Mouse (Mus musculus) kidney, postnatal 0 days (tissue): Measurements from ENCODE around the gene Ptprn2. TPM values are rescaled to one million over a fixed set of nuclear protein-coding genes. Genes with fewer than 3 reads are reported as not detected.

ENCODE experiments used
- ATAC-seq: fragments of 200-750 bp; cut with Nextera tagmentation; replicated peaks from 2 replicates; pipeline ENCODE4 v1.8.0; 2017; ENCODE audit warnings: low read depth, moderate number of reproducible peaks, moderate TSS enrichment, moderate library complexity; ENCODE audit not compliant: low FRiP score
- DNase-seq: peaks from one replicate; pipeline ENCODE4 v3.0.0-alpha.2; 2016; ENCODE audit warnings: low spot score
- H3K27ac ChIP-seq: fragments of 300-500 bp; sonication (generic); 2 replicates; pipeline ENCODE4 v1.5.1; 2014; ENCODE audit warnings: mild to moderate bottlenecking
- H3K27me3 ChIP-seq: fragments of 300-500 bp; sonication (generic); 2 replicates; pipeline ENCODE4 v1.6.1; 2014; ENCODE audit warnings: low read length, mixed read lengths; ENCODE audit not compliant: insufficient read depth
- H3K36me3 ChIP-seq: fragments of 300-500 bp; sonication (generic); 2 replicates; pipeline ENCODE4 v1.6.1; 2014; ENCODE audit warnings: low read length, mixed read lengths; ENCODE audit not compliant: insufficient read depth
- H3K4me1 ChIP-seq: fragments of 300-500 bp; sonication (generic); replicated peaks from 2 replicates; pipeline ENCODE4 v1.6.1; 2014; ENCODE audit warnings: antibody characterized with exemption, low read length, mixed read lengths; ENCODE audit not compliant: insufficient read depth
- H3K4me2 ChIP-seq: fragments of 300-500 bp; sonication (generic); 2 replicates; pipeline ENCODE4 v1.6.1; 2014; ENCODE audit warnings: mild to moderate bottlenecking, low read length, moderate library complexity, mixed read lengths
- H3K4me3 ChIP-seq: fragments of 300-500 bp; sonication (generic); replicated peaks from 2 replicates; pipeline ENCODE4 v1.5.1; 2014; ENCODE audit warnings: low read depth, low read length
- H3K9ac ChIP-seq: fragments of 300-500 bp; sonication (generic); 2 replicates; pipeline ENCODE4 v1.6.1; 2014; ENCODE audit warnings: low read depth, low read length
- H3K9me3 ChIP-seq: fragments of 300-500 bp; sonication (generic); replicated peaks from 2 replicates; pipeline ENCODE4 v1.6.1; 2016; ENCODE audit warnings: low read length, inconsistent platforms, mixed read lengths
- CTCF ChIP-seq: IDR thresholded peaks from 2 replicates; pipeline ENCODE4 v1.5.1; 2016; ENCODE audit warnings: antibody characterized with exemption, low read depth, mild to moderate bottlenecking, moderate library complexity
- WGBS: fragments of 180-500 bp; shearing (Covaris S2); extraction: QIAGEN DNeasy Blood & Tissue Kit; methylation state at CpG from one replicate; pipeline ENCODE4 v1.1.7; 2014; 5-methylcytosine and 5-hydroxymethylcytosine counted together
- polyA plus RNA-seq: library from polyadenylated mRNA; unstranded; fragments of >200 nt; fragmentation: Nextera tagmentation; extraction: Ambion mirVana; gene quantifications from 2 replicates; pipeline ENCODE4 v1.2.1, GENCODE M21; 2015

Gene Ptprn2
- polyA plus RNA-seq, 1 experiment from 2014 or later: 0.03 TPM

- H3K4me3 ChIP-seq: no peak overlapping the region
- no peak for TF ChIP-seq CTCF
- no peaks in the 10 kb centered on the region for H3K4me1 ChIP-seq
- no peaks in the 10 kb centered on the region for H3K27me3 ChIP-seq
- H3K27ac ChIP-seq: no peak overlapping the region
- H3K4me2 ChIP-seq: no peak overlapping the region
- ATAC-seq: no peak
- WGBS: 86% methylated on average over 8 of the region's 8 CpGs
- no peaks in the 10 kb centered on the region for H3K9me3 ChIP-seq
- no peaks in the 10 kb centered on the region for H3K36me3 ChIP-seq
- H3K9ac ChIP-seq: no peak overlapping the region
- no peak for DNase-seq
Observed at GRCm38 (mm10) chr12:117198093-117198492, 712.6 kb downstream of the Ptprn2 start.

GRCm38 (mm10) chr12:117200117-117200516 is 714.6 kb downstream of the Ptprn2 start:
- Histone ChIP-seq H3K4me2 (no peak overlapping the region), H3K9me3 (no peaks in the 10 kb centered on the region), H3K4me1 (no peaks in the 10 kb centered on the region), H3K36me3 (no peaks in the 10 kb centered on the region), H3K9ac (no peak overlapping the region), H3K27me3 (no peaks in the 10 kb centered on the region), H3K27ac (no peak overlapping the region), H3K4me3 (no peak overlapping the region)
- ATAC-seq (peak; percentile 43; the same call in 1 of the 2 replicates), DNase-seq (peak; percentile 82)
- TF ChIP-seq CTCF: no peak
- 12% methylated on average over 9 of the region's 9 CpGs for WGBS

DNA sequence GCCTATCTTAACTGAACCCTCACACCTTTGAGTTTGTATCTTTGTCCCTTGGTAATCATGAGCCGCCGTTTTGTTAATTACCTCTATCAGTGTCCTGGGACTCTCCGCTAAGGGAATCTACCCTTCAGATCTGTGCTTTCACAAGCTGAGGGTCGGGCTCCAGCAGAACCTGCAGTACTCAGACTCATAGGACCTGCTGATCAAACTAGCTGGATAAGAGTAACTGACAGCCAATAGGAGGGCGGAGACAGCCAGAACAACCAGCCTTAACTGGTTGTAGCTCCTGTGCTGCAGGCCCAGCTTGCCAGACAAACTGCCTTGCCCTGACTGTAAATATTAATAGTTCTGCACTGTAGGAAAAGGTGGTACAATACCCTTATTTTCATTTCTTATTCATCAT is 715.1 kb downstream of the Ptprn2 start:
- Histone ChIP-seq H3K27me3 (no peaks in the 10 kb centered on the region), H3K4me1 (no peaks in the 10 kb centered on the region), H3K36me3 (no peaks in the 10 kb centered on the region), H3K4me2 (no peak overlapping the region), H3K27ac (no peak overlapping the region), H3K4me3 (no peak overlapping the region), H3K9me3 (no peaks in the 10 kb centered on the region), H3K9ac (no peak overlapping the region)
- WGBS: 38% methylated on average over 5 of the region's 5 CpGs
- TF ChIP-seq CTCF: no peak
- DNase-seq (no peak), ATAC-seq (no peak)

DNA sequence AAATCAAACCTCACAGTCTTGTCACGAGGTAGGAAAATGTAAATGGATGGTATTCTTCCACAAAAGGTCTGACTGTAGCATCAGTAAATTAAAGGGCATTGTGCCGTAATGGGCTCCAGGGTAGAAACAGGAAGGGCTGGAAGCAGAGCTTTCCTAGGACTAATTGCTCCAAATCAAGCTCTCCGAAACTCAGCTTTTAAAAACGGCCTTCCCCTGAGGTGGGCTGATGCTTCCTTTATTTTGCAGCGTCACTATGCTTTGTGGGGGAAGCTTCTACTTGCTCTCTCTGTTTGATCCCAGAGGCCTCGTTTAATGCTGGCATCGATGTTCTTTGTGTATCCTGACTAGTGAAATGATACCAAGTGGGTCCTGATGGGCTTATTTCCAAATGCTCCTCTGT is 718.0 kb downstream of the Ptprn2 start:
- Histone ChIP-seq H3K9ac (no peak overlapping the region), H3K4me1 (no peaks in the 10 kb centered on the region), H3K36me3 (no peaks in the 10 kb centered on the region), H3K4me3 (no peak overlapping the region), H3K27me3 (no peaks in the 10 kb centered on the region), H3K9me3 (no peaks in the 10 kb centered on the region), H3K27ac (no peak overlapping the region), H3K4me2 (no peak overlapping the region)
- ATAC-seq (no peak), DNase-seq (no peak)
- WGBS: 60% methylated on average over 7 of the region's 7 CpGs
- no peak for TF ChIP-seq CTCF

GRCm38 (mm10) chr12:117204905-117205304 is 719.4 kb downstream of the Ptprn2 start:
- Histone ChIP-seq H3K27me3 (no peaks in the 10 kb centered on the region), H3K9ac (no peak overlapping the region), H3K36me3 (no peaks in the 10 kb centered on the region), H3K4me2 (no peak overlapping the region), H3K4me3 (no peak overlapping the region), H3K9me3 (no peaks in the 10 kb centered on the region), H3K4me1 (no peaks in the 10 kb centered on the region), H3K27ac (no peak overlapping the region)
- DNase-seq: no peak
- ATAC-seq: no peak
- TF ChIP-seq CTCF: no peak

- H3K36me3 ChIP-seq: no peaks in the 10 kb centered on the region
- no peaks in the 10 kb centered on the region for H3K4me1 ChIP-seq
- no peaks in the 10 kb centered on the region for H3K27me3 ChIP-seq
- 59% methylated on average over 4 of the region's 4 CpGs for WGBS
- H3K4me3 ChIP-seq: no peak overlapping the region
- H3K9me3 ChIP-seq: no peaks in the 10 kb centered on the region
- no peak for TF ChIP-seq CTCF
- no peak for ATAC-seq
- DNase-seq: no peak
- no peak overlapping the region for H3K27ac ChIP-seq
- no peak overlapping the region for H3K4me2 ChIP-seq
- no peak overlapping the region for H3K9ac ChIP-seq
Observed at GRCm38 (mm10) chr12:117207421-117208120, 722.1 kb downstream of the Ptprn2 start.

DNA sequence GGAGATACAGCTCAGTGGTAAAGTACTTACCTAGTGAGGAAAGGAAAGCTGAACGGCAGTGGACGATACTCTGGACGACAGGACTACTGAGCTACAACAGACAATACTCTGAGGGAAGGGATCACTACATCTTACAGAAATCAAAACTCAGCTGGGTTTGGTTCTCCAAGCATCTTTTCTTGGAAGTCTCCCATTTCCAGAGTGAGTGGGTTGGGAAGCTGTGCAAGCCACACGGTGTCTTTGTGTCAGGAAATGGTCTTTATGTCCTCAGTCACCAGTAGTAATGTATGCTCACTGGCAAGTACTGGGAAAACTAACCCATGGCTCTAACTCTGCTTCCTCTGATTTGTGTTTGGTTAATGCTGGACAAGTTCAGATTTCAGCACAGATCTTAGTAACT is 724.9 kb downstream of the Ptprn2 start:
- H3K4me1 ChIP-seq: no peaks in the 10 kb centered on the region
- DNase-seq (no peak), ATAC-seq (no peak)
- H3K27ac ChIP-seq: no peak overlapping the region
- H3K4me2 ChIP-seq: no peak overlapping the region
- no peaks in the 10 kb centered on the region for H3K36me3 ChIP-seq
- H3K9me3 ChIP-seq: no peaks in the 10 kb centered on the region
- H3K9ac ChIP-seq: no peak overlapping the region
- no peak for TF ChIP-seq CTCF
- H3K27me3 ChIP-seq: no peaks in the 10 kb centered on the region
- H3K4me3 ChIP-seq: no peak overlapping the region
- WGBS: 91% methylated on average over 4 of the region's 4 CpGs
